Mouse (Mus musculus): ENCODE measurements around the gene Amz1. TPM values are rescaled to one million over a fixed set of nuclear protein-coding genes. Genes with fewer than 3 reads are reported as not detected.

The Amz1 gene
- polyA plus RNA-seq, 1 experiment from 2014 or later, result 1.1 TPM

- Histone ChIP-seq H3K27me3 (no peaks in the 10 kb centered on the region), H3K9ac (replicated peaks) (no peak overlapping the region), H3K4me1 (peaks cover 8% of the 10 kb centered on the region; the same call in 1 of the 2 replicates), H3K4me3 (no peak overlapping the region), H3K9me3 (peaks cover 5% of the 10 kb centered on the region; the same call in 1 of the 2 replicates), H3K36me3 (0 out of 2 replicates have a peak, but pooled peaks cover 2% of the 10 kb centered on the region), H3K4me2 (replicated peaks) (no peak overlapping the region), H3K27ac (replicated peaks) (no peak overlapping the region)
- no peak for ATAC-seq (ENCODE audit: low FRiP score, low read depth)
- 95% methylated on average over 15 of the region's 15 CpGs for WGBS
These were observed 28.1 kb downstream of the Amz1 start for GRCm38 (mm10) chr5:140752041-140752440.

GRCm38 (mm10) chr5:140752639-140753038, 28.7 kb downstream of the Amz1 start:
- 93% methylated on average over 3 of the region's 3 CpGs for WGBS
- no peak overlapping the region for H3K27ac ChIP-seq (replicated peaks)

GRCm38 (mm10) chr5:140753223-140753622, 29.3 kb downstream of the Amz1 start:
- 64% methylated on average over 5 of the region's 5 CpGs for WGBS
- no peak for ATAC-seq (ENCODE audit: low FRiP score, low read depth)
- Histone ChIP-seq H3K36me3 (peaks cover 9% of the 10 kb centered on the region; the same call in 1 of the 2 replicates), H3K9me3 (peaks cover 5% of the 10 kb centered on the region; the same call in 1 of the 2 replicates), H3K4me2 (replicated peaks) (no peak overlapping the region), H3K9ac (replicated peaks) (no peak overlapping the region), H3K4me1 (peaks cover 8% of the 10 kb centered on the region; the same call in 1 of the 2 replicates), H3K27ac (replicated peaks) (no peak overlapping the region), H3K4me3 (no peak overlapping the region), H3K27me3 (no peaks in the 10 kb centered on the region)

More at GRCm38 (mm10) chr5:140752639-140753038, 28.7 kb downstream of the Amz1 start:
- H3K27me3 ChIP-seq, result no peaks in the 10 kb centered on the region
- H3K4me2 ChIP-seq (replicated peaks), result no peak overlapping the region
- no peak overlapping the region for H3K4me3 ChIP-seq
- H3K36me3 ChIP-seq, result peaks cover 3% of the 10 kb centered on the region; the same call in 1 of the 2 replicates
- peaks cover 5% of the 10 kb centered on the region; the same call in 1 of the 2 replicates for H3K9me3 ChIP-seq
- ATAC-seq (ENCODE audit: low FRiP score, low read depth), result no peak
- H3K4me1 ChIP-seq, result peaks cover 8% of the 10 kb centered on the region; the same call in 1 of the 2 replicates
- no peak overlapping the region for H3K9ac ChIP-seq (replicated peaks)

- Histone ChIP-seq H3K4me3 (no peak overlapping the region), H3K36me3 (peaks cover 40% of the 10 kb centered on the region), H3K4me2 (replicated peaks) (no peak overlapping the region), H3K27me3 (no peaks in the 10 kb centered on the region), H3K9ac (replicated peaks) (no peak overlapping the region), H3K27ac (replicated peaks) (no peak overlapping the region), H3K4me1 (no peaks in the 10 kb centered on the region), H3K9me3 (no peaks in the 10 kb centered on the region)
- no peak for ATAC-seq (ENCODE audit: low FRiP score, low read depth)
- WGBS, result 81% methylated on average over 8 of the region's 8 CpGs
These were observed 34.9 kb downstream of the Amz1 start for GRCm38 (mm10) chr5:140758864-140759263.

GRCm38 (mm10) chr5:140762540-140762939, 38.6 kb downstream of the Amz1 start:
- Histone ChIP-seq H3K9me3 (no peaks in the 10 kb centered on the region), H3K36me3 (peaks cover 37% of the 10 kb centered on the region), H3K27me3 (no peaks in the 10 kb centered on the region), H3K27ac (replicated peaks) (no peak overlapping the region), H3K4me2 (replicated peaks) (no peak overlapping the region), H3K4me1 (peaks cover 2% of the 10 kb centered on the region), H3K4me3 (no peak overlapping the region), H3K9ac (replicated peaks) (no peak overlapping the region)
- no peak for ATAC-seq (ENCODE audit: low FRiP score, low read depth)
- WGBS, result 88% methylated on average over 4 of the region's 4 CpGs

GRCm38 (mm10) chr5:140764921-140765613, 41.1 kb downstream of the Amz1 start:
- no peaks in the 10 kb centered on the region for H3K27me3 ChIP-seq
- peaks cover 12% of the 10 kb centered on the region for H3K36me3 ChIP-seq
- ATAC-seq (ENCODE audit: low FRiP score, low read depth), result no peak
- 74% methylated on average over 6 of the region's 6 CpGs for WGBS
- no peak overlapping the region; the same call in 1 of the 2 replicates for H3K27ac ChIP-seq (replicated peaks)
- H3K9ac ChIP-seq (replicated peaks), result no peak overlapping the region
- no peak overlapping the region for H3K4me2 ChIP-seq (replicated peaks)
- no peak overlapping the region for H3K4me3 ChIP-seq
- H3K4me1 ChIP-seq, result peaks cover 22% of the 10 kb centered on the region
- H3K9me3 ChIP-seq, result no peaks in the 10 kb centered on the region

- H3K4me1 ChIP-seq, result peaks cover 27% of the 10 kb centered on the region
- WGBS, result 92% methylated on average over 4 of the region's 4 CpGs
- no peaks in the 10 kb centered on the region for H3K9me3 ChIP-seq
- H3K27me3 ChIP-seq, result no peaks in the 10 kb centered on the region
- H3K36me3 ChIP-seq, result 0 out of 2 replicates have a peak, but pooled peaks cover under 1% of the 10 kb centered on the region
- no peak overlapping the region for H3K4me3 ChIP-seq
- 0 out of 2 replicates have a peak overlapping the region, but pooled peaks have one; percentile 87 for H3K27ac ChIP-seq (replicated peaks)
- ATAC-seq (ENCODE audit: low FRiP score, low read depth), result no peak
- H3K9ac ChIP-seq (replicated peaks), result no peak overlapping the region
- no peak overlapping the region for H3K4me2 ChIP-seq (replicated peaks)
These were observed 42.6 kb downstream of the Amz1 start for GRCm38 (mm10) chr5:140766566-140766965.

GRCm38 (mm10) chr5:140767704-140768141, 43.8 kb downstream of the Amz1 start:
- H3K9me3 ChIP-seq, result no peaks in the 10 kb centered on the region
- 11% methylated on average over 9 of the region's 9 CpGs for WGBS
- H3K4me2 ChIP-seq (replicated peaks), result 0 out of 2 replicates have a peak overlapping the region, but pooled peaks have one; percentile 3
- peak overlapping the region; percentile 87 for H3K27ac ChIP-seq (replicated peaks)
- peak overlapping the region; percentile 16; the same call in 1 of the 2 replicates for H3K9ac ChIP-seq (replicated peaks)
- ATAC-seq (ENCODE audit: low FRiP score, low read depth), result peak; percentile 63
- H3K4me3 ChIP-seq, result no peak overlapping the region
- no peaks in the 10 kb centered on the region for H3K36me3 ChIP-seq
- H3K27me3 ChIP-seq, result no peaks in the 10 kb centered on the region
- peaks cover 37% of the 10 kb centered on the region for H3K4me1 ChIP-seq

- no peak overlapping the region for H3K4me3 ChIP-seq
- no peaks in the 10 kb centered on the region for H3K36me3 ChIP-seq
- 0 out of 2 replicates have a peak overlapping the region, but pooled peaks have one; percentile 16 for H3K9ac ChIP-seq (replicated peaks)
- no peaks in the 10 kb centered on the region for H3K9me3 ChIP-seq
- H3K27ac ChIP-seq (replicated peaks), result peak overlapping the region; percentile 87
- no peak for ATAC-seq (ENCODE audit: low FRiP score, low read depth)
- no peak overlapping the region for H3K4me2 ChIP-seq (replicated peaks)
- H3K4me1 ChIP-seq, result peaks cover 37% of the 10 kb centered on the region
- no peaks in the 10 kb centered on the region for H3K27me3 ChIP-seq
- WGBS, result 88% methylated on average over 5 of the region's 5 CpGs
These were observed 44.4 kb downstream of the Amz1 start for GRCm38 (mm10) chr5:140768333-140768732.

- no peak for ATAC-seq (ENCODE audit: low FRiP score, low read depth)
- no peak overlapping the region for H3K4me3 ChIP-seq
- H3K27ac ChIP-seq (replicated peaks), result peak overlapping the region; percentile 73
- WGBS, result 58% methylated on average over 6 of the region's 6 CpGs
- no peaks in the 10 kb centered on the region for H3K36me3 ChIP-seq
- no peak overlapping the region for H3K4me2 ChIP-seq (replicated peaks)
- H3K27me3 ChIP-seq, result no peaks in the 10 kb centered on the region
- no peaks in the 10 kb centered on the region for H3K9me3 ChIP-seq
- 0 out of 2 replicates have a peak overlapping the region, but pooled peaks have one; percentile 15 for H3K9ac ChIP-seq (replicated peaks)
- peaks cover 42% of the 10 kb centered on the region for H3K4me1 ChIP-seq
These were observed 47.7 kb downstream of the Amz1 start for GRCm38 (mm10) chr5:140771612-140772011.

- H3K9me3 ChIP-seq, result no peaks in the 10 kb centered on the region
- H3K36me3 ChIP-seq, result 0 out of 2 replicates have a peak, but pooled peaks cover 4% of the 10 kb centered on the region
- no peaks in the 10 kb centered on the region for H3K27me3 ChIP-seq
- H3K9ac ChIP-seq (replicated peaks), result no peak overlapping the region
- WGBS, result 78% methylated on average over 7 of the region's 7 CpGs
- H3K4me3 ChIP-seq, result no peak overlapping the region
- peak overlapping the region; percentile 73 for H3K27ac ChIP-seq (replicated peaks)
- H3K4me2 ChIP-seq (replicated peaks), result no peak overlapping the region
- peaks cover 42% of the 10 kb centered on the region for H3K4me1 ChIP-seq
- ATAC-seq (ENCODE audit: low FRiP score, low read depth), result no peak
These were observed 48.2 kb downstream of the Amz1 start for GRCm38 (mm10) chr5:140772158-140772557.

- H3K27ac ChIP-seq (replicated peaks), result no peak overlapping the region
- H3K4me1 ChIP-seq, result peaks cover 20% of the 10 kb centered on the region
- ATAC-seq (ENCODE audit: low FRiP score, low read depth), result no peak
- no peak overlapping the region for H3K9ac ChIP-seq (replicated peaks)
- no peaks in the 10 kb centered on the region for H3K27me3 ChIP-seq
- WGBS, result 96% methylated on average over 4 of the region's 4 CpGs
- peaks cover 17% of the 10 kb centered on the region; the same call in 1 of the 2 replicates for H3K36me3 ChIP-seq
- no peak overlapping the region for H3K4me3 ChIP-seq
- no peak overlapping the region for H3K4me2 ChIP-seq (replicated peaks)
- no peaks in the 10 kb centered on the region for H3K9me3 ChIP-seq
These were observed 51.2 kb downstream of the Amz1 start for GRCm38 (mm10) chr5:140775111-140775510.
